Mouse (Mus musculus): ENCODE measurements around the gene Slc22a3. TPM values are rescaled to one million over a fixed set of nuclear protein-coding genes. Genes with fewer than 3 reads are reported as not detected.

The Slc22a3 gene
- polyA plus RNA-seq, 1 experiment: 1.1 TPM

DNA sequence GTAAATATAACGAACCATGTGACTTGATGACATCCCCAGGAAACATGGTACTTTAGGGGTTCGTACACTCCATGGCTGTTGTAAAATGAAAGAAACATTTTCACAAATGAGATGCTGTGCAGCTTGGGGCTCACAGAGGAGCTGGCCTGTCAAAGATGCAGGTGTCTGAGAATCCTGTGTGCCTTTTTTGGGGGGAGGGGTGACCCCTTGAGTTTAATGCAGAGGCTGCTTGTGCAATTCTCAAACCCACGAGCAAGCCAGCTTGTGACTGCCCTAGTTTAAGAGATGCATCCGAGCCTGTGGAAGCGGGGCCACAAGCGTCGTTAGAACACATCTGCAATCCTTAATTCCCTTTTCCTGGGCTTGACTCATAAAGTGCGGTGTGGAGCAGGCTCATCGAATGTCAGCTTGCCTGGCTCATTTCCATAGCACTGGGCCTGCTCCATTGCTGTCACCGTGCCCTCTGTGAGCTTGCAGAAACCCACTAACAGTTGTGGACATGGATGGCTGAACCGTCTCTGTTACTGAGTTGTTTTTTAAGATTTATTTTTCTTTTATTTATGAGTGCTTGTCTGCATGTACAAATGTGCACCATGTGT is 98.1 kb downstream of the Slc22a3 start:
- DNase-seq (ENCODE audit: low spot score): no peak

GRCm38 (mm10) chr17:12403420-12403819 is 104.1 kb downstream of the Slc22a3 start:
- DNase-seq (ENCODE audit: low spot score): no peak

- DNase-seq (ENCODE audit: low spot score): no peak
Measured at GRCm38 (mm10) chr17:12396163-12396677, 111.3 kb downstream of the Slc22a3 start.

DNA sequence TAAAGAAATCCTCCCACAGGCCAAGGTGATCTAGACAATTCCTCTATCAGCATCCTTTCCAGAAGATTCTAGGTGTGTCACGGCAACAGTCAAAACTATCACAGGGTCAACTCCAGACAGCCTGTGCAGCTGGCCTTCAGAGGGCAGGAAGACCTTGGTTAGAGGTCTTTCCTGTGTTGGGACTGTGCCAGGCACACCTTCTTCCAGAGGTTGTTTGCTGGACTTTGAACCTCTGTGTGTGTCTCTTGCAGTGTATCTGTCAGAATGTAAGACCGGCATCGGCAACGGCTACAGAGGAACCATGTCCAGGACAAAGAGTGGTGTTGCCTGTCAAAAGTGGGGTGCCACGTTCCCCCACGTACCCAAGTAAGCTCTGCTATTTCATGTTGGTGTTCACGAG is 119.3 kb downstream of the Slc22a3 start:
- DNase-seq (ENCODE audit: low spot score): no peak

DNA sequence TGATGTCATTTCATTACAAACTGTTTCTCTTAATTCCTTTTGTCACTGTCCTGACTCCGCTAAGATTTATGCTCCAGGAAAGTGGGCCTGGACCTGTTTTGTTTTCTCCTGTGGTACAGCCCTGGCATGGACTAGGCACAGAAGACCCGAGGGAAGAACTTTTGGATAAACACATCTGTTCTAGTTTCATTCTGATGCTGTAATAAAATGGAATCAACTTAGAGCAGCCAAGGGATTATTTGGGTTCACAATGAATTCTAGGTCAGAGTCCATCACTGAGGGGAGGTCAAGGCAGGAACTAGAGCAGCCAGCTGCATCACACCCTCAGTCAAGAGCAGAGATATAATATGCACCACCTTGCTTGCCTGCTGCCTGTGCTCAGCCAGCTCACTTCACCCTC is 119.7 kb downstream of the Slc22a3 start:
- DNase-seq (ENCODE audit: low spot score): no peak

DNA sequence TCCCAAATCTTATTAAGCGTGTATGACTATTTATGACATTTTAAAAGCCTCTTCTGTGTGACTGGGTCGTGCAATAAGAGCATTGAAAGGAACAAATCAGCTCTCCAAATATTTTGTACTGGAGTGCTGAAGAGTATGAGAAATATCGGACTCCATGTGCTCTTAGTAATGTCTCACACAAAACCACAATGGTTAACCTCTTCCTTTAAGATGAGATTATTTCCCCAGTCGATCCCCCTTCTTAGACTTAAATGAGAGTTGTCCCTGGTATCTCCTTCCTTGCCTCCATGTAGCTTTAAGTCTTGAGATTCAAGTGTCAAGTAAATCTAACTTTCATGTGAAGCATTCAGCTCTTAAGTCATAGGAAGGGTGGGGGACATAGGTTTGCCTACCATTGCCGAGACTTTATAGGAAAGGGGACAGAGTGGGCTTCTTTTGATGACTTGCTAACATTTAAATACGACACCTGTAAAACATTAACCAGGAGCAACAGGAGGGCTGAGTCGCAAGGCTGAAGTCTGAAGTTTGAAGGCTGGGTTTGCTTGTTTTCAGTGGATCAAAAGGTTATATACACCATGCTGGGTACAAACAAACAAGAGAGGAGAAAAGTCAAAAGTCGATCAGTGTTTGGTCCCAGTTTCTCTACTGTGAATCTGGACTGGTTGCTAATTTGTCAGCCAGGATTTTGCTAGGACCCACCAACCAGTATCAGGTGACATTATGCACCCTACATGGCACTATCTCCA is 122.3 kb downstream of the Slc22a3 start:
- no peak for DNase-seq (ENCODE audit: low spot score)

- no peak for DNase-seq (ENCODE audit: low spot score)
Measured at GRCm38 (mm10) chr17:12382531-12382930, 125.0 kb downstream of the Slc22a3 start.

DNA sequence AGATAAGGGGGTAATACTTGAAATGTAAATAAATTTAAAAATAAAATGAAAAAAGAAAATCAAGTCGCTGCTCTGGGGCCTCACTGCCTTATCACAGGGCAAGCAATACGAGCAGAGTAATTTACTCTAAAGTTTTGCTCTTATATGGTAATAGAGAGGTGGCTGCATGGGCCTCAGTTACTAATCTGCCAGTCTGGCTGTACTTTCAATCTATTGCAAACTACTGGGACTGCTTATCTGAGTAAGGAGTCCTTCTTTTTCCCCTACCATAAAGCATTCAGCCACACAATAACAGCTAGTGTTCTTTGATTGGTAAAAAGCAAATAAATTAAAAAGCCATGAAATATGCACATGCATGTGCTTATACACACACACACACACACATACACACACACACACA is 125.9 kb downstream of the Slc22a3 start:
- no peak for DNase-seq (ENCODE audit: low spot score)

GRCm38 (mm10) chr17:12380287-12380686 is 127.2 kb downstream of the Slc22a3 start:
- DNase-seq (ENCODE audit: low spot score): no peak

DNA sequence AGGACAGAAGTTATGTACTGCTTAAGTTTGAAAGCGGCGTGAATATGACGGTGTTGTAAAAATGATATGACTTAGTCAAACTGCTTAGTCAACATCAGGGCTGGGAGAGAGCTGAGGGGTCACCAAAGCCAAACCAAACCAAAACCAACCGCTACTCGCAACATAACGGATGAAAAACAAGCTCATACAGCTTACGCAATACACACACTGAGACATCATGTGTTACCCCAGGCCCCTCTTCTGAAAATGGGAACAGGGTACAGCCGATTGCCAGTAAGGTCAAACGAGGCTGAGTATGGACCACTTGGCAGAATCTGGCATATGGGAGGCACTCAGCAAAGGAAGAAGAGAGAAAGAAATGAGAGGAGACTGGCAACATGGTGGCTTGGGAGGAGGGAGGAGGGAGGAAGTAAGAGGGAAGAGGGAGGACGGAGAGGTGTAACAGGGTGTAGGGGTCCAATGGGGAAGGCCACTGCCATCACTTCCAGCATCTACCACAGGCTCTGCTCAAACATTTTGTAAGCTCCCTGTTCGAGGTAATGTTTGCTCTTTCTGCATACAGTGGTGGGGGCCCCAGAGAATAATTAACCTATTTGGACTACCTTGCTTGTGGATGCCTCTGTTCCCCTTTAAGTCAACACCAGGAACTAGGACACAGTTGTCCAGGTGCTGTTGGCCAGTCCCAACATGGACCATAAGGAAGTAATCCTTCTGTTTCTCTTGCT is 129.4 kb downstream of the Slc22a3 start, which contains the start of gene Plg:
Plg (plus strand) TSS at position 628 of the 725 bp plus-strand sequence.
- no peak for DNase-seq (ENCODE audit: low spot score)

DNA sequence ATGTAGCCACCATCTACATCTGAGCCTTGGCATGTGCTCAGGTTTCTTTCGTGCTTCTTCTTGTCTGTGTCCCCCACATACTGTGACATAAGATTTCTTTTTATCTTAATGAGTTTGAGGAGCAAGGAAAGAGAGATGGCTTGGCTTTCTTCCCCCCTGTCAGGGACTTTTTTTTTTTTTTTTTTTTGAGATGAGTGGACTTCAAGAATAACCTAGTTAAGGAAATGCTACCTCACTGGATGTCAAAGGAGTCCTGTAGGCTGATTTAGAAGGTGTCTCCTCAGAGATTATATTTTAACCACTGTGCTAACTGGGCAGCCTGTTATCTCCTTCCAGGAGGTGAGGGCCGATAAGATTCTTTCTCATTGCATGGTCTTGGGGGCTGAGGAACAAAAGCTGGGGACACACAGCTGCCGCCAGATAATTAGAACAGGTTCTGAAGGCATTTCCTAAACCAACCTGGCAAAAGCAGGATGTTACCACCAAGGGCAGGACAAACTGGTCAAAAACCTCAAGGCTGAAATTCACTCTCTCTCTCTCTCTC is 133.8 kb downstream of the Slc22a3 start:
- no peak for DNase-seq (ENCODE audit: low spot score)

DNA sequence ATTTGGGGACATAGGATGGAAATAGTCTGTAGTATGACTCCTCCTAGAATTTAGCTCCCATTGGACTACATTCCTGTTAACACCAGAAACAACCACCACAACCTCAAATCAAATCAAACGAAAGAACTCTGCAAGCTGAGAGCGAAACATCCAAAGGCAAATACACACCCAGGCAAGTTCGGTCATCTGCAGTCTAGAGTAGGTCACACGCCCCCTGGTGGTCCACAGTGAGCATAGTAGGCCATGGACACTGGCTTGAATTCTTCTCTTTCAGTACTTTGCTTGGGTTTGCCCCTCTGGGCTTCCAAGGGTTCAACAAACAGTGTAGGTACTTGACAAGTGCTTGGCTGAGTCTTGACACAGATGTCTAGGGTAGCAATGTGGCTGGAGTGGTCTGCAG is 135.5 kb downstream of the Slc22a3 start:
- peak; percentile 35 for DNase-seq (ENCODE audit: low spot score)

- no peak for DNase-seq (ENCODE audit: low spot score)
Measured at GRCm38 (mm10) chr17:12371310-12371925, 136.1 kb downstream of the Slc22a3 start.

DNA sequence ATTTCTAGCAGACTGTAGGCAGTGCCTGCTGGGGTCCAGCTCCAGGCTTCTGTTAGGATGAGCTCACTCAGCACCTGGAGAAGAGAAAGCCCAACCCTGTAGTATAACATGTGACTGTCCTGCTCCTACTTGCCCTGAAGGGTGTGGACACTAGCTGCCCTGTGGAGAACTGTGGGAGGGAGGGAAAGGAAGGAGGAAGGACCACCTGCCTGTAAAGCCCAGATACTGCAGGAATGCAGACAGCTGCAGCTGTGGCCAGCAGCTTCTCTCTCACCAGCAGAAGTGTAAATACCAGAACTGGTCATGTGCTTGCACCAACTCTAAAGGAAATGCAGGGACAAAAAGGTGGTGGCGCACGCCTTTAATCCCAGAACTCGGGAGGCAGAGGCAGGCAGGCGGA is 137.2 kb downstream of the Slc22a3 start:
- DNase-seq (ENCODE audit: low spot score): no peak

GRCm38 (mm10) chr17:12369393-12369792 is 138.1 kb downstream of the Slc22a3 start:
- DNase-seq (ENCODE audit: low spot score): no peak

Other genes with a start within 250 kb of the Slc22a3 start
- 14.3 and 21.8 TPM in 2 replicates for gene Map3k4, start 188.9 kb downstream of the Slc22a3 start, polyA plus RNA-seq (2012; rRNA removed)
- gene Plg, start 129.1 kb downstream of the Slc22a3 start, polyA plus RNA-seq (2012; rRNA removed): 0.04 TPM in 1 of 2 replicates, not detected in the other
- 0.04 TPM in 1 of 2 replicates, not detected in the other for gene Slc22a2, start 76.4 kb upstream of the Slc22a3 start, polyA plus RNA-seq (2012; rRNA removed)
- 3.5 and 4.5 TPM in 2 replicates for gene Slc22a1, start 168.1 kb upstream of the Slc22a3 start, polyA plus RNA-seq (2012; rRNA removed)

All from urinary bladder, adult 2 months (tissue).